Mouse (Mus musculus): ENCODE results near the gene Slc15a3. TPM values are rescaled to one million over a fixed set of nuclear protein-coding genes. Genes with fewer than 3 reads are reported as not detected.

Slc15a3 gene
- polyA plus RNA-seq, 1 experiment = 94.6 TPM

GRCm38 (mm10) chr19:10816462-10816861, 23.1 kb upstream of the Slc15a3 start:
- Histone ChIP-seq H3K4me1 (ENCODE audit: control insufficient read depth, insufficient read depth, low read length) (no peaks in the 10 kb centered on the region), H3K4me3 (ENCODE audit: insufficient read depth, low read length) (no peak overlapping the region), H3K27ac (ENCODE audit: insufficient read depth, low read depth, low read length) (no peak overlapping the region)
- TF ChIP-seq CTCF (IDR thresholded peaks at IDR 0.05; ENCODE audit: low read depth, low read length) (no peak), POLR2A (IDR thresholded peaks at IDR 0.05; ENCODE audit: borderline replicate concordance, low read depth, low read length) (no peak)

- no peak for TF ChIP-seq POLR2A (IDR thresholded peaks at IDR 0.05; ENCODE audit: borderline replicate concordance, low read depth, low read length)
- TF ChIP-seq CTCF (IDR thresholded peaks at IDR 0.05; ENCODE audit: low read depth, low read length) = no peak
- Histone ChIP-seq H3K27ac (ENCODE audit: insufficient read depth, low read depth, low read length) (no peak overlapping the region), H3K4me1 (ENCODE audit: control insufficient read depth, insufficient read depth, low read length) (peaks cover 3% of the 10 kb centered on the region), H3K4me3 (ENCODE audit: insufficient read depth, low read length) (no peak overlapping the region)
Measured at GRCm38 (mm10) chr19:10818217-10818946, 21.1 kb upstream of the Slc15a3 start.

DNA sequence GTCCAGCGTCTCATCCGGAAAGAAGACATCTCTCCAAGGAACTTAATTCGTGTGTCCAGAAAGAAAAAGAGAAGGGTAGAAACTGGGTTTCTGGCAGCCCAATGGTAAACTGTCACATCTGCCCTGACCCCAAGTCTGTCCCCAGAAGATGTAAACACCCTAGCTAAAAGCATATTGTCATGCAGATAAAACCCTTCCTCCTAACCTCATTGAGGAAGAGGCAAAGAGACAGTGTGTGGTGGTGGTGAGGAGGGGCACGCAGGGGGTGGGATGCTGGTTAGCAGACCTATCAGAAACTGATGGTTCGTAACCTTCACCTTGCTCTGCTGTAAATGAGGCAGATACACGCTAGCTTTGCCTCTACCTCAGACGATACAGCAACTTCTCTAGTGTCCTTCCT, 18.2 kb upstream of the Slc15a3 start:
- Histone ChIP-seq H3K4me1 (ENCODE audit: control insufficient read depth, insufficient read depth, low read length) (peaks cover 8% of the 10 kb centered on the region), H3K4me3 (ENCODE audit: insufficient read depth, low read length) (no peak overlapping the region), H3K27ac (ENCODE audit: insufficient read depth, low read depth, low read length) (no peak overlapping the region)
- TF ChIP-seq POLR2A (IDR thresholded peaks at IDR 0.05; ENCODE audit: borderline replicate concordance, low read depth, low read length) = no peak
- TF ChIP-seq CTCF (IDR thresholded peaks at IDR 0.05; ENCODE audit: low read depth, low read length) = no peak

- no peak for TF ChIP-seq CTCF (IDR thresholded peaks at IDR 0.05; ENCODE audit: low read depth, low read length)
- TF ChIP-seq POLR2A (IDR thresholded peaks at IDR 0.05; ENCODE audit: borderline replicate concordance, low read depth, low read length) = no peak
- Histone ChIP-seq H3K27ac (ENCODE audit: insufficient read depth, low read depth, low read length) (no peak overlapping the region), H3K4me3 (ENCODE audit: insufficient read depth, low read length) (no peak overlapping the region), H3K4me1 (ENCODE audit: control insufficient read depth, insufficient read depth, low read length) (peaks cover 8% of the 10 kb centered on the region)
Measured at GRCm38 (mm10) chr19:10822534-10822933, 17.0 kb upstream of the Slc15a3 start.

DNA sequence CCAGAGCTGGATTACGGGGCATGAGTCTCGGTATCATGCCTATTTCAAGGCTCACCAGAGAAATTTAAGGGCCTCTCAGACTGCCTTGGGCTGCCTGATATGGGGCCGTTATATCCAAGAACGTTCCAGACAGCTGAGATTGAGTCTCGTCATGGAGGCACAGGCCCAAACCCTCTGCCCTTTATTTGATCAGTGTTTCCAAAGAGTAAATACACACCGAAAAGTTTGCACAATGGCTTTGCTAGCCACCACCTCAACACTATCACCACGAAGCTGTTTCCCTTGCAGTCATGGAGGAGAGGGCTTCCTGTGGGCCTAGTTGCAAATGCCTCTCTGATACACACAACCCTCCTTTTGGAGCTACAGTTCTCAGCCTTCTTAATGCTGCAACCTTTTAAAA, 15.5 kb upstream of the Slc15a3 start:
- Histone ChIP-seq H3K4me3 (ENCODE audit: insufficient read depth, low read length) (no peak overlapping the region), H3K4me1 (ENCODE audit: control insufficient read depth, insufficient read depth, low read length) (peaks cover 8% of the 10 kb centered on the region), H3K27ac (ENCODE audit: insufficient read depth, low read depth, low read length) (no peak overlapping the region)
- TF ChIP-seq POLR2A (IDR thresholded peaks at IDR 0.05; ENCODE audit: borderline replicate concordance, low read depth, low read length) (no peak), CTCF (IDR thresholded peaks at IDR 0.05; ENCODE audit: low read depth, low read length) (no peak)

DNA sequence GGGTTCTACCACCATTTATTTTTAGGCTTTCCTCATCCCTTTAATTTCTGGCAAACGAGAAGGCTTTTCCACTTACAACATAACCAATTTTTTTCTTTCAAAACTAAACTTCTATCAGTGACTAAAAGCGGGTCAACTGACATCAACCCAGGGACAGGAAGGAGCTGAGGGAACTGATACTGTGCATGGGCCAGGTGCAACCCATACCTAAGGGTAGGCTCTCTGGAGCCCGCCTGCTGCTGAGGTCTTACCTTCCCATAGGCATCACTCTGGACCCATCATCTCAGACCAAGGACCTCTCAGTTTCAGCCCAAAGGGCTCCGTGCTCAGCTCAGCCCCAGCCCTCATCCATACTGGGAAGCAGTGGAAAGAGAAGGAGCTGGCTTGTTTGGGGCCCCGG, 11.2 kb upstream of the Slc15a3 start:
- Histone ChIP-seq H3K4me3 (ENCODE audit: insufficient read depth, low read length) (no peak overlapping the region), H3K4me1 (ENCODE audit: control insufficient read depth, insufficient read depth, low read length) (peaks cover 16% of the 10 kb centered on the region), H3K27ac (ENCODE audit: insufficient read depth, low read depth, low read length) (no peak overlapping the region)
- TF ChIP-seq CTCF (IDR thresholded peaks at IDR 0.05; ENCODE audit: low read depth, low read length) = no peak
- TF ChIP-seq POLR2A (IDR thresholded peaks at IDR 0.05; ENCODE audit: borderline replicate concordance, low read depth, low read length) = no peak

DNA sequence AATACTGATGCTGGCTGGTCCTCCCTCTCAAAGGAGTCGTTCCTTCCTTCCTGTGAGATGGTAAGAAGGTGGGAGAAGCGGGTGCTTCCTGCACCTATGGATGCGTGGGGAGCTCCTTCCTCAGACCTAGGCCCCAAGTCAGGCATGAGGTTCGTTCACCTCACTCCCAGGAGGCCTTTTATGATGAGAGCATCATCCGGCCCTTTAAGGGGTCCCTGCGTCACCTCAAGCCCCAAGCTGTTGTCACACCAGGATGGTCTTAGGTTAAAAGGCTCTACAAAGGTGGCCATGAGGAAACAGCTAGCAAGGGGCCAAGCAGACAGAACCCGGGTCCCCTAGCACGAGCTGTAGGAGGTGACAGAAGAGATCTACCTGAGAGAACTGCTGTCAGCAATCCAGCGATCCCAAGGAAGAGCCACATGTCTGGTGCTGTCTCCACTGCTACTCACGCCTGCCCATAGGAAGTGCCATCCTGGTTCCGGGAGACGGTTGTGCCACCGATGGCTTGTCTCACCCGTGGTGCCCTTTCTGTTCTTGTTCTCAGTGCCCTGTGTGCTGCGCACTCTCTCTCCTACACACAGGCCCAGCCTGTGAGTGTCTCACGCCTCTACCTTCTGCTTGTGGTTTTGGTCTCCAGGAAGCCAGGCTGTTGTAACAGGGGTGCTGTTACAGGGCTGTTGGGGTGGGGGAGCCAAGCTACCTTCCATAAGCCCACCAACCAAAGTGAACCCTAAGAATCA, 9.9 kb upstream of the Slc15a3 start, which contains the start of gene Cd6:
TSS of gene Cd6 (minus strand) at position 623 of the 740 bp plus-strand sequence.
- H3K4me3 ChIP-seq (ENCODE audit: insufficient read depth, low read length) = no peak within 1 kb of the TSS

DNA sequence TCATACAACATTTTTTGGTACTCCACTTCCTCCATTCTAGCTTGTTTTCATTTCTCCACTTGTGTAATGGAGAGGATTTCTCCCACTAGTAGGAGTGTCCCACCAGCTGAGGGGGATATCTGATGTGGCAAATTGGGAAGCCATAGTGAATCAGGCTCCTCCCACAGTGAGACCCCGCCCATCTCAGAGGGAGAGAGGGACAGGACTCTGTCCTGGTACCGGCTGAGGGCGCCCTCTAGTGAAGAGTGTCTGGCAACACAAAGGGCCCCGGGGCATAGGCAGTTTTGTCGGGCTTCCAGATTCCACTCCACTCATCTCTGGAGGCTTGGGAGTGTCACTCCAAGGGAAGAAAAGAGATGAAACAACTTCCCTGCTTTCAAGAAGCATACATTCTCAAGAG, 8.1 kb upstream of the Slc15a3 start:
- Histone ChIP-seq H3K4me3 (ENCODE audit: insufficient read depth, low read length) (no peak overlapping the region), H3K4me1 (ENCODE audit: control insufficient read depth, insufficient read depth, low read length) (peaks cover 22% of the 10 kb centered on the region), H3K27ac (ENCODE audit: insufficient read depth, low read depth, low read length) (no peak overlapping the region)
- TF ChIP-seq CTCF (IDR thresholded peaks at IDR 0.05; ENCODE audit: low read depth, low read length) = peak; percentile 66
- no peak for TF ChIP-seq POLR2A (IDR thresholded peaks at IDR 0.05; ENCODE audit: borderline replicate concordance, low read depth, low read length)

More for the DNA sequence above, 9.9 kb upstream of the Slc15a3 start, which contains the start of gene Cd6:
- no peak within 1 kb of the TSS for H3K27ac ChIP-seq (ENCODE audit: insufficient read depth, low read depth, low read length)
- TF ChIP-seq POLR2A (IDR thresholded peaks at IDR 0.05; ENCODE audit: borderline replicate concordance, low read depth, low read length) (no peak), CTCF (IDR thresholded peaks at IDR 0.05; ENCODE audit: low read depth, low read length) (no peak)
- H3K4me1 ChIP-seq (ENCODE audit: control insufficient read depth, insufficient read depth, low read length) = peaks cover 18% of the 10 kb centered on the region

GRCm38 (mm10) chr19:10832030-10832429, 7.5 kb upstream of the Slc15a3 start:
- H3K4me3 ChIP-seq (ENCODE audit: insufficient read depth, low read length) = no peak overlapping the region
- TF ChIP-seq POLR2A (IDR thresholded peaks at IDR 0.05; ENCODE audit: borderline replicate concordance, low read depth, low read length) (no peak), CTCF (IDR thresholded peaks at IDR 0.05; ENCODE audit: low read depth, low read length) (no peak)
- no peak overlapping the region for H3K27ac ChIP-seq (ENCODE audit: insufficient read depth, low read depth, low read length)
- H3K4me1 ChIP-seq (ENCODE audit: control insufficient read depth, insufficient read depth, low read length) = peaks cover 22% of the 10 kb centered on the region

GRCm38 (mm10) chr19:10833611-10834010, 5.9 kb upstream of the Slc15a3 start:
- Histone ChIP-seq H3K4me1 (ENCODE audit: control insufficient read depth, insufficient read depth, low read length) (peaks cover 22% of the 10 kb centered on the region), H3K4me3 (ENCODE audit: insufficient read depth, low read length) (no peak overlapping the region), H3K27ac (ENCODE audit: insufficient read depth, low read depth, low read length) (no peak overlapping the region)
- no peak for TF ChIP-seq CTCF (IDR thresholded peaks at IDR 0.05; ENCODE audit: low read depth, low read length)
- TF ChIP-seq POLR2A (IDR thresholded peaks at IDR 0.05; ENCODE audit: borderline replicate concordance, low read depth, low read length) = no peak

Measured in bone marrow macrophage, adult 2 months (primary cell).